Mouse (Mus musculus) erythroblast, embryonic 14.5 days (primary cell): ENCODE measurements around the gene Clcc1. TPM values are rescaled to one million over a fixed set of nuclear protein-coding genes. Genes with fewer than 3 reads are reported as not detected.

ENCODE experiments used
- H3K27me3 ChIP-seq: 2 replicates; pipeline ENCODE4 v1.6.1; 2012; ENCODE audit warnings: inconsistent platforms; ENCODE audit not compliant: control insufficient read depth
- H3K36me3 ChIP-seq: 2 replicates; pipeline ENCODE4 v1.6.1; 2012; ENCODE audit warnings: mild to moderate bottlenecking, inconsistent platforms; ENCODE audit not compliant: control insufficient read depth
- H3K4me1 ChIP-seq: 2 replicates; pipeline ENCODE4 v1.6.1; 2012; ENCODE audit warnings: inconsistent platforms; ENCODE audit not compliant: control insufficient read depth
- H3K4me3 ChIP-seq: replicated peaks from 2 replicates; pipeline ENCODE3; 2012; ENCODE audit warnings: moderate library complexity, mild to moderate bottlenecking, inconsistent platforms
- H3K9me3 ChIP-seq: 2 replicates; pipeline ENCODE4 v1.6.1; 2012; ENCODE audit warnings: low read length, inconsistent platforms, mixed read lengths; ENCODE audit not compliant: control insufficient read depth
- GATA1 ChIP-seq: IDR thresholded peaks from 2 replicates; pipeline ENCODE4 v1.6.1; 2012; ENCODE audit warnings: low read length, inconsistent platforms, mixed read lengths
- TAL1 ChIP-seq: IDR thresholded peaks from 3 replicates; pipeline ENCODE4 v1.6.1; 2012; ENCODE audit warnings: low read length, inconsistent platforms, mixed read lengths
- polyA plus RNA-seq: library from polyadenylated mRNA; stranded (reverse); fragments of >175 nt; gene quantifications from 2 replicates; pipeline ENCODE4 v1.2.3, GENCODE M21; 2012

The Clcc1 gene
- polyA plus RNA-seq, 1 experiment, result 0.74 TPM

DNA sequence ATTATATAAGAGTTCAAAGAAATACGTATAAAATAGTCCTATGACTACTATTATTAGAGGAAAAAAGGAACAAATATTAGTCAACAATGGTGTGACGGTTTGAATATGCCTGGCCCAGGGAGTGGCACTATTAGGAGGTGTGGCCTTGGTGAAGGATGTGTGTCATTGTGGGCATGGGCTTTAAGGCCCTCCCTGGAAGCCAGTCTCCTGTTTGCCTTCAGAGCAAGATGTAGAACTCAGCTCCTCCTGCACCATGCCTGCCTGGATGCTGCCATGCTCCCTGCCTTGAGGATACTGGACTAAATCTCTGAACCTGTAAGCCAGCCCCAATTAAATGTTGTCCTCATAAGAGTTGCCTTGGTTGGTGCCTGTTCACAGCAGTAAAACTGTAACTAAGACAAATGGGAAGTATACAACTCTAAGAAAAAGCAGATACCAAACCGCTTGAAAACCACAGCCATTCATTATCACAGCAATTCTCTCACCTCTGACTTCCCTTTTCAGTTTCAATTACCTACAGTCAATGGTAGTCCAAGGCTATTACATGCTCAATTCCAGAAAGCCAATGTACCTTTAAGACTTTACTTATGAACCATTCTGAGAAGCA lies 64.3 kb downstream of the Clcc1 start:
- H3K4me1 ChIP-seq, result peaks cover 68% of the 10 kb centered on the region
- H3K36me3 ChIP-seq, result peaks cover 61% of the 10 kb centered on the region
- no peaks in the 10 kb centered on the region for H3K9me3 ChIP-seq
- no peaks in the 10 kb centered on the region for H3K27me3 ChIP-seq
- TF ChIP-seq GATA1, result no peak
- peak overlapping the region; percentile 30 for H3K4me3 ChIP-seq

DNA sequence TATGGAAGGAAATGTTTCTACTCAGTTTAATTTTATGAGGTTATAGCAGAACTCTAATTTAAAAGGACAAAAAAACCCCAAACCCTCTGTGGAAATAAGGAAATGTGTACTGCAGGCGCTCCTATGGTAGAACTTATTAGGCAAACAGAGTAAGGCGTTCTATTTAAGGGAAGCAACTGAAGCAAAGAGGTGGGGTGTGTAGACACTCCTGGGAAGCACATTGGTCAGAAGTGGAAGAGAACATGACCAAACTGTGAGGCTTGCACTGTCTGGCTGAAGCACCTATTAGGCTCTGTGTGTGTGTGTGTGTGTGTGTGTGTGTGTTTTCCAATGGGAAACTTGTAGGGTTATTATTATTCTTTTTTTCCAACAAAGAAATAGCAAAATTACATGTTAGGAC lies 65.6 kb downstream of the Clcc1 start:
- Histone ChIP-seq H3K4me3 (peak overlapping the region; percentile 99), H3K9me3 (no peaks in the 10 kb centered on the region), H3K27me3 (no peaks in the 10 kb centered on the region), H3K36me3 (peaks cover 48% of the 10 kb centered on the region), H3K4me1 (peaks cover 64% of the 10 kb centered on the region)
- TF ChIP-seq GATA1 (no peak), TAL1 (no peak)

DNA sequence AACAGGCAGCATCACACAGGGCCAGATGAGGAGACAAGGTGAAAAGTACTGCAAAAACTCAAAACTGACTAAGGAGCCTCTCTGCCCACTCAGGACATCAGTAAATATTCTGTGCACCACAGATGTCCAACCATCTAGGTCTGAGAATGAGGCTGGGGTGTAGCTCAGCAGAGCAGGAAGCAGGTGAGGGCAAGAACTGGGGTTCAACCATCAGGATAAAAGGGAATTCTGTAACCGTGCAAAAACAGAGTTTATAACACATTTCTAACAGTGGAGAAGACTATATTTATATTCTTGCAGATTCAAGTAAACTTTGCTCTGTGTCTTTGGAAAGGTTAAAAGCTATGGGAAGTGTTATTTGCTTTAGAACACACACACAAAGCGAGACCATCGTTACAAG lies 66.0 kb downstream of the Clcc1 start:
- peaks cover 63% of the 10 kb centered on the region for H3K4me1 ChIP-seq
- no peaks in the 10 kb centered on the region for H3K27me3 ChIP-seq
- TF ChIP-seq TAL1, result no peak
- no peak for TF ChIP-seq GATA1
- H3K4me3 ChIP-seq, result peak overlapping the region; percentile 99
- peaks cover 46% of the 10 kb centered on the region for H3K36me3 ChIP-seq
- no peaks in the 10 kb centered on the region for H3K9me3 ChIP-seq

GRCm38 (mm10) chr3:108721076-108721991 lies 67.6 kb downstream of the Clcc1 start:
- peaks cover 52% of the 10 kb centered on the region for H3K4me1 ChIP-seq
- H3K36me3 ChIP-seq, result peaks cover 32% of the 10 kb centered on the region
- no peak for TF ChIP-seq TAL1
- no peak for TF ChIP-seq GATA1
- no peaks in the 10 kb centered on the region for H3K27me3 ChIP-seq
- H3K4me3 ChIP-seq, result peak overlapping the region; percentile 99
- peaks cover 6% of the 10 kb centered on the region for H3K9me3 ChIP-seq

- TF ChIP-seq GATA1 (no peak), TAL1 (no peak)
- Histone ChIP-seq H3K27me3 (no peaks in the 10 kb centered on the region), H3K4me3 (peak within 1 kb of the TSS; percentile 99)
Measured at GRCm38 (mm10) chr3:108722036-108722872, 68.5 kb downstream of the Clcc1 start, which contains the start of gene Gpsm2. TSS of gene Gpsm2 (minus strand) at chr3:108722309.

DNA sequence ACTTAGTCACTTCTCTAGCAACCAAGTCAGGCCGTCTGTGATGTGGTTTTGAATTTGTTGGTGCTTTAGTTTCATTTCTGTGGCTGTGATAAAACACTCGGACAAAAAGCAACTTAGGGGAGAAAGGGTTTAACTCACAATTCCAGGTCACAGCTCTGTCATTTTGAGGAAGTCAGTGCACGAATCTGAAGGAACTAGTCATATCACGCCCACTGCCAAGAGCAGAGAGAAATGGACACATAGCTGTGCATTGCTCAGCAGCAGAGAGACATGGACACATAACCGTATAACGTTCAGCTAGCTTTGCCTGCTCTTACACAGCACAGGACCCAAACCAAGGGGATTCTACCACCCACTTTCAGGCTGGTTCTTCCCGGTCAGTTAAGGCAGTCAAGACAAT lies 72.7 kb downstream of the Clcc1 start:
- peaks cover 27% of the 10 kb centered on the region for H3K4me1 ChIP-seq
- TF ChIP-seq GATA1 (no peak), TAL1 (no peak)
- H3K9me3 ChIP-seq, result peaks cover 7% of the 10 kb centered on the region
- H3K36me3 ChIP-seq, result no peaks in the 10 kb centered on the region
- no peak overlapping the region for H3K4me3 ChIP-seq
- H3K27me3 ChIP-seq, result no peaks in the 10 kb centered on the region

More at GRCm38 (mm10) chr3:108722036-108722872, 68.5 kb downstream of the Clcc1 start, which contains the start of gene Gpsm2:
- peaks cover 47% of the 10 kb centered on the region for H3K4me1 ChIP-seq
- peaks cover 26% of the 10 kb centered on the region for H3K36me3 ChIP-seq
- H3K9me3 ChIP-seq, result peaks cover 6% of the 10 kb centered on the region

GRCm38 (mm10) chr3:108727344-108727743 lies 73.6 kb downstream of the Clcc1 start:
- H3K4me1 ChIP-seq, result peaks cover 26% of the 10 kb centered on the region
- H3K27me3 ChIP-seq, result no peaks in the 10 kb centered on the region; the same call in 1 of the 2 replicates
- H3K9me3 ChIP-seq, result peaks cover 7% of the 10 kb centered on the region
- no peaks in the 10 kb centered on the region for H3K36me3 ChIP-seq
- no peak for TF ChIP-seq GATA1
- no peak for TF ChIP-seq TAL1
- no peak overlapping the region for H3K4me3 ChIP-seq

GRCm38 (mm10) chr3:108727776-108728175 lies 74.1 kb downstream of the Clcc1 start:
- TF ChIP-seq TAL1 (no peak), GATA1 (no peak)
- H3K27me3 ChIP-seq, result no peaks in the 10 kb centered on the region; the same call in none of the 2 replicates

More at GRCm38 (mm10) chr3:108727776-108728175, 74.1 kb downstream of the Clcc1 start:
- Histone ChIP-seq H3K4me1 (peaks cover 21% of the 10 kb centered on the region), H3K4me3 (no peak overlapping the region), H3K36me3 (no peaks in the 10 kb centered on the region), H3K9me3 (peaks cover 7% of the 10 kb centered on the region)

Other genes with a start within 250 kb of the Clcc1 start
- 0.15 and 0.33 TPM in 2 replicates for gene Celsr2, start 238.4 kb upstream of the Clcc1 start, polyA plus RNA-seq
- gene Sars, start 208.7 kb upstream of the Clcc1 start, polyA plus RNA-seq, result 14.4 and 14.8 TPM in 2 replicates
- gene 1700013F07Rik, start 119.8 kb upstream of the Clcc1 start, polyA plus RNA-seq, result not detected in 2 replicates
- 0.01 TPM in 1 of 2 replicates, not detected in the other for gene 5330417C22Rik, start 117.4 kb upstream of the Clcc1 start, polyA plus RNA-seq
- 0.21 and 0.23 TPM in 2 replicates for gene Tmem167b, start 91.4 kb upstream of the Clcc1 start, polyA plus RNA-seq
- 0.03 TPM in 1 of 2 replicates, not detected in the other for gene Taf13, start 82.2 kb upstream of the Clcc1 start, polyA plus RNA-seq
- 0.09 and 0.11 TPM in 2 replicates for gene Wdr47, start 62.6 kb upstream of the Clcc1 start, polyA plus RNA-seq
- gene Gpsm2, start 68.4 kb downstream of the Clcc1 start, polyA plus RNA-seq, result 2.1 and 2.9 TPM in 2 replicates
- 0.01 and 0.04 TPM in 2 replicates for gene Aknad1, start 85.7 kb downstream of the Clcc1 start, polyA plus RNA-seq
- 0.14 and 0.74 TPM in 2 replicates for gene Stxbp3, start 186.6 kb downstream of the Clcc1 start, polyA plus RNA-seq
- 0.01 TPM in 1 of 2 replicates, not detected in the other for gene Fndc7, start 236.1 kb downstream of the Clcc1 start, polyA plus RNA-seq